Comparison of ENCODE assay signal across 21 mouse cellular contexts in genomic region chr2:13174461-13174860, GRCm38 (mm10).
DNase-seq lines count a peak whose midpoint lies in the region; ATAC-seq and TF ChIP-seq lines count a peak whose summit lies in the region.
"Had no signal": no experiment of that assay in that cellular context is flagged by ENCODE, and none has a peak within 500 bp of the region (broad histone marks: within the 10 kb centered on the region; RNA-seq: fewer than 3 reads in every experiment).

No protein-coding gene starts in this region.

- no peak for TF ChIP-seq POLR2A in lung, adult 2 months (IDR thresholded peaks at IDR 0.05; ENCODE audit: borderline replicate concordance, extremely low read depth, low read depth, low read length)

- no peak for ATAC-seq in forebrain, embryonic 16.5 days
- ATAC-seq in forebrain, embryonic 13.5 days: no peak
- ATAC-seq in hindbrain, embryonic 11.5 days (ENCODE audit: low FRiP score): no peak
- ATAC-seq in hindbrain, embryonic 15.5 days (ENCODE audit: low FRiP score, low read depth): no peak
- no peak for ATAC-seq in midbrain, postnatal 0 days (ENCODE audit: low FRiP score)
- ATAC-seq: activated CD4-positive, CD25-positive, alpha-beta regulatory T cell, adult 4 months; liver, embryonic 12.5 days; Patski had no signal

- no peak overlapping the region for H3K27ac ChIP-seq in forebrain, embryonic 16.5 days (ENCODE audit: low read length)
- H3K27ac ChIP-seq in forebrain, embryonic 13.5 days: no peak overlapping the region
- H3K27ac ChIP-seq in hindbrain, embryonic 11.5 days (ENCODE audit: low read depth, low read length): peak overlapping the region; percentile 32; the same call in 1 of the 2 replicates
- H3K27ac ChIP-seq in hindbrain, embryonic 15.5 days (replicated peaks): 0 out of 2 replicates have a peak overlapping the region, but pooled peaks have one; percentile 61
- no peak overlapping the region; the same call in 1 of the 2 replicates for H3K27ac ChIP-seq in midbrain, postnatal 0 days (ENCODE audit: low read depth, low read length)
- H3K27ac ChIP-seq: embryonic facial prominence, embryonic 13.5 days; heart, embryonic 10.5 days; kidney, embryonic 15.5 days; liver, embryonic 12.5 days; lung, embryonic 15.5 days; macrophage; stomach, postnatal 0 days had no signal

- H3K9ac ChIP-seq in forebrain, embryonic 16.5 days (replicated peaks; ENCODE audit: low read depth, low read length): no peak overlapping the region
- no peak overlapping the region for H3K9ac ChIP-seq in forebrain, embryonic 13.5 days
- H3K9ac ChIP-seq in hindbrain, embryonic 11.5 days (ENCODE audit: low read depth, low read length): no peak overlapping the region
- 0 out of 2 replicates have a peak overlapping the region, but pooled peaks have one; percentile 8 for H3K9ac ChIP-seq in hindbrain, embryonic 15.5 days
- no peak overlapping the region for H3K9ac ChIP-seq in midbrain, postnatal 0 days (replicated peaks; ENCODE audit: low read length, poor library complexity, severe bottlenecking)
- H3K9ac ChIP-seq: embryonic facial prominence, embryonic 13.5 days; kidney, embryonic 15.5 days; liver, embryonic 12.5 days; lung, embryonic 15.5 days had no signal

- H3K27me3 ChIP-seq in forebrain, embryonic 16.5 days (replicated peaks; ENCODE audit: control insufficient read depth, insufficient read depth, low read length): no peaks in the 10 kb centered on the region
- H3K27me3 ChIP-seq in forebrain, embryonic 13.5 days: no peaks in the 10 kb centered on the region
- H3K27me3 ChIP-seq in hindbrain, embryonic 11.5 days (ENCODE audit: control insufficient read depth, insufficient read depth, low read length): no peaks in the 10 kb centered on the region
- no peaks in the 10 kb centered on the region for H3K27me3 ChIP-seq in hindbrain, embryonic 15.5 days
- no peaks in the 10 kb centered on the region for H3K27me3 ChIP-seq in midbrain, postnatal 0 days (ENCODE audit: insufficient read depth, low read length)
- H3K27me3 ChIP-seq: embryonic facial prominence, embryonic 13.5 days; kidney, embryonic 15.5 days; liver, embryonic 12.5 days; lung, embryonic 15.5 days; Patski had no signal

- H3K4me3 ChIP-seq in forebrain, embryonic 16.5 days (replicated peaks; ENCODE audit: low read length): no peak overlapping the region
- no peak overlapping the region for H3K4me3 ChIP-seq in forebrain, embryonic 13.5 days
- no peak overlapping the region for H3K4me3 ChIP-seq in hindbrain, embryonic 11.5 days (ENCODE audit: low read depth, low read length)
- H3K4me3 ChIP-seq in hindbrain, embryonic 15.5 days: no peak overlapping the region
- no peak overlapping the region for H3K4me3 ChIP-seq in midbrain, postnatal 0 days (ENCODE audit: low read depth, low read length)
- H3K4me3 ChIP-seq in lung, adult 2 months (replicated peaks; ENCODE audit: extremely low read depth, low read depth, low read length): no peak overlapping the region
- H3K4me3 ChIP-seq: embryonic facial prominence, embryonic 13.5 days; heart, embryonic 10.5 days; kidney, embryonic 15.5 days; liver, embryonic 12.5 days; lung, embryonic 15.5 days had no signal

- H3K4me2 ChIP-seq in forebrain, embryonic 16.5 days (ENCODE audit: low read length): peak overlapping the region; percentile 2; the same call in 1 of the 2 replicates
- no peak overlapping the region for H3K4me2 ChIP-seq in forebrain, embryonic 13.5 days
- H3K4me2 ChIP-seq in hindbrain, embryonic 11.5 days (replicated peaks; ENCODE audit: low read depth, low read length): no peak overlapping the region
- H3K4me2 ChIP-seq in hindbrain, embryonic 15.5 days: peak overlapping the region; percentile 49
- peak overlapping the region; percentile 16; the same call in 1 of the 2 replicates for H3K4me2 ChIP-seq in midbrain, postnatal 0 days (ENCODE audit: low read depth, low read length, poor library complexity, severe bottlenecking)
- H3K4me2 ChIP-seq: embryonic facial prominence, embryonic 13.5 days; kidney, embryonic 15.5 days; liver, embryonic 12.5 days; lung, embryonic 15.5 days had no signal

- WGBS in forebrain, embryonic 16.5 days: 37% methylated on average over 7 of the region's 7 CpGs
- WGBS in forebrain, embryonic 13.5 days: 42% methylated on average over 7 of the region's 7 CpGs
- WGBS in hindbrain, embryonic 11.5 days: 57% methylated on average over 7 of the region's 7 CpGs
- 18% methylated on average over 7 of the region's 7 CpGs for WGBS in hindbrain, embryonic 15.5 days
- WGBS in midbrain, postnatal 0 days: 21% methylated on average over 7 of the region's 7 CpGs
- 78% methylated on average over 7 of the region's 7 CpGs for WGBS in lung, adult 2 months

- peaks cover 31% of the 10 kb centered on the region for H3K4me1 ChIP-seq in forebrain, embryonic 16.5 days (replicated peaks; ENCODE audit: control insufficient read depth, insufficient read depth, low read length)
- H3K4me1 ChIP-seq in forebrain, embryonic 13.5 days: peaks cover 43% of the 10 kb centered on the region
- peaks cover 2% of the 10 kb centered on the region; the same call in 1 of the 2 replicates for H3K4me1 ChIP-seq in hindbrain, embryonic 11.5 days (replicated peaks; ENCODE audit: control insufficient read depth, insufficient read depth, low read length)
- peaks cover 37% of the 10 kb centered on the region for H3K4me1 ChIP-seq in hindbrain, embryonic 15.5 days (replicated peaks)
- peaks cover 5% of the 10 kb centered on the region; the same call in 1 of the 2 replicates for H3K4me1 ChIP-seq in midbrain, postnatal 0 days (ENCODE audit: insufficient read depth, low read length)
- H3K4me1 ChIP-seq in lung, adult 2 months (ENCODE audit: control insufficient read depth, insufficient read depth, low read length): no peaks in the 10 kb centered on the region
- H3K4me1 ChIP-seq: heart, embryonic 10.5 days; liver, embryonic 12.5 days; lung, embryonic 15.5 days had no signal

- no peaks in the 10 kb centered on the region for H3K36me3 ChIP-seq in forebrain, embryonic 16.5 days (ENCODE audit: control insufficient read depth, insufficient read depth)
- H3K36me3 ChIP-seq in forebrain, embryonic 13.5 days (ENCODE audit: poor library complexity, severe bottlenecking): no peaks in the 10 kb centered on the region
- H3K36me3 ChIP-seq in hindbrain, embryonic 11.5 days (ENCODE audit: control insufficient read depth, insufficient read depth, low read length): no peaks in the 10 kb centered on the region
- no peaks in the 10 kb centered on the region for H3K36me3 ChIP-seq in hindbrain, embryonic 15.5 days
- no peaks in the 10 kb centered on the region for H3K36me3 ChIP-seq in midbrain, postnatal 0 days (ENCODE audit: insufficient read depth, low read length)
- H3K36me3 ChIP-seq: embryonic facial prominence, embryonic 13.5 days; liver, embryonic 12.5 days; lung, embryonic 15.5 days had no signal

- peak; percentile 35 for DNase-seq in hindbrain, embryonic 11.5 days (ENCODE audit: low spot score)
- peak; percentile 57 for DNase-seq in midbrain, postnatal 0 days (ENCODE audit: low spot score)
- DNase-seq in gastrocnemius, postnatal 4 days (ENCODE audit: low spot score in 2 of 2): no peak
- DNase-seq in lung, adult 2 months: no peak
- no peak for DNase-seq in urinary bladder, adult 18-20 months (ENCODE audit: low spot score in 2 of 2)
- DNase-seq: gastrocnemius, postnatal 25 days; heart, postnatal 14 days; right cerebral cortex, postnatal 25 days; thymus, postnatal 14 days had no signal

- H3K9me3 ChIP-seq in forebrain, embryonic 16.5 days (ENCODE audit: control insufficient read depth, low read length): no peaks in the 10 kb centered on the region
- no peaks in the 10 kb centered on the region for H3K9me3 ChIP-seq in forebrain, embryonic 13.5 days (replicated peaks)
- H3K9me3 ChIP-seq in hindbrain, embryonic 11.5 days (ENCODE audit: control insufficient read depth, low read length): no peaks in the 10 kb centered on the region
- H3K9me3 ChIP-seq in hindbrain, embryonic 15.5 days: no peaks in the 10 kb centered on the region
- no peaks in the 10 kb centered on the region for H3K9me3 ChIP-seq in midbrain, postnatal 0 days (ENCODE audit: low read length)
- H3K9me3 ChIP-seq: embryonic facial prominence, embryonic 13.5 days; heart, embryonic 10.5 days; kidney, embryonic 15.5 days; liver, embryonic 12.5 days; lung, embryonic 15.5 days had no signal

- no peak for TF ChIP-seq CTCF in midbrain, postnatal 0 days (IDR thresholded peaks at IDR 0.05)
- TF ChIP-seq CTCF in lung, adult 2 months (IDR thresholded peaks at IDR 0.05; ENCODE audit: insufficient read depth, low read length): no peak

Comparison
In these comparisons a context has a peak if more than half of its experiments do, and no peak if none do; other contexts are left out.
1. H3K4me2 ChIP-seq: peak in forebrain, embryonic 16.5 days (single experiment), hindbrain, embryonic 15.5 days (single experiment) and midbrain, postnatal 0 days (single experiment); none in forebrain, embryonic 13.5 days (single experiment) and hindbrain, embryonic 11.5 days (single experiment).
2. H3K27ac ChIP-seq: peak in hindbrain, embryonic 11.5 days (single experiment) and hindbrain, embryonic 15.5 days (single experiment); none in forebrain, embryonic 16.5 days (single experiment), forebrain, embryonic 13.5 days (single experiment) and midbrain, postnatal 0 days (single experiment).
3. DNase-seq: peak in hindbrain, embryonic 11.5 days (single experiment) and midbrain, postnatal 0 days (single experiment); none in gastrocnemius, postnatal 4 days (0 of 2), lung, adult 2 months (single experiment) and urinary bladder, adult 18-20 months (0 of 2).